Mouse (Mus musculus): ENCODE data around the gene Uggt1.

Gene Uggt1

DNA sequence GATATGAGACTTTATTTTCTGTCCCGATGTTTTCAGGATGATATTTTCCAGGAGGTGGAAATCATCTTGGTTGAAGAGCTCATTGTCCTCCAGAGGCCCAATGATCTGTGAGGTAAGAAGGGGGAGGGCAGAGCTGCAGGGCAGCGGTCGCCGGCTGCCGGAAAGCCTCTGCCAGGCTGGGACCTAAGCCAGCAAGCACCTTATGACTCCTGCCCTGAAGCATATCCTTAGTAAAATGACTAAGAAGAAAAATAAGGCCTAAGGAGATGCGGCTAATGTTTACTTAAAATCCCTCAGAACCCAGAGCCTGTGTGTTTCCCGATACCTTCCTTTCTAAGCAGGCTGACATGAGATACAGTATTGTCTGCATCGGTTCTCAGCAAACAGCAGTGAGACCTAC is 71.1 kb downstream of the Uggt1 start:
- DNase-seq (ENCODE audit: low spot score) = no peak

- DNase-seq (ENCODE audit: low spot score) = no peak
These were observed 71.6 kb downstream of the Uggt1 start for GRCm38 (mm10) chr1:36172941-36173340.

- no peak for DNase-seq (ENCODE audit: low spot score)
These were observed 81.8 kb downstream of the Uggt1 start for GRCm38 (mm10) chr1:36162687-36163086.

GRCm38 (mm10) chr1:36161208-36161607 is 83.3 kb downstream of the Uggt1 start:
- DNase-seq (ENCODE audit: low spot score) = no peak

DNA sequence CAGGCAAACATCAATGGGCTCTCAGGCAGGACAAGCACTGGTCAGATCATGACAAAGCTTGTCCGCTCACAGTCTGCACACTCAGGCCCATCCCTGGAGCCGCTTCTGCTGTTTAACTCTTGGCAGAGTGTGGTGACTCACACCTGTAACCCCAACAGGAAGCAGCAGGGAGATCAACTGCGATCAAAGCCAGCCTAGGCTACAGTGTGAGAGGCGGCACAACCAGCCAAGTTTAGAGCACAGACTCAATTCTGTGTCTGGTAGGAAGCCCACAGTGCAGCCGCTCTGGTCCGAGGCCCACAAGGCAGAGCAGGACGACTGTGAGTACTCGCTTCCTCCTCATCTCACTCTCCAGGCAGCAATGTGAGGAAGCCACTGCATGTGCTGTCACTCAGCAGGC is 84.3 kb downstream of the Uggt1 start:
- DNase-seq (ENCODE audit: low spot score) = no peak

- no peak for DNase-seq (ENCODE audit: low spot score)
These were observed 95.1 kb downstream of the Uggt1 start for GRCm38 (mm10) chr1:36149411-36149810.

GRCm38 (mm10) chr1:36148809-36149208 is 95.7 kb downstream of the Uggt1 start:
- no peak for DNase-seq (ENCODE audit: low spot score)

DNA sequence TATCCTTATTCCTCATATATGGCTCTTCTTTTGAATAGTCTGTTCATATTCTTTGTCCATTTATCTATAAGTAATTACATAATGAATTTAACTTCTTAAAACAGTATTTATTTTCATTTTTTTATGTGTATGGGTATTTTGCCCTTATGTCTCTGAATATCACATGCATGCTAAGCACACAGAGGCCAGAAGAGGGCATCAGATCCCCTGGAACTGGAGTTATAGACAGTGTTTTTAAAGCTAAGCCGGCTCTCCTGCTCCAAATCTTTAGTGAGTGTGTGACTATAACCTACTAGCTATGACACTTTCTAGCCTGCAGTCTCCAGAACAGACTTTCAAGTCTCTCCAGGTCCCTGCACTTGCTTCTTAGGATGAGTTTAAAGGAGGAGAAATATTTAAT is 99.5 kb downstream of the Uggt1 start:
- DNase-seq (ENCODE audit: low spot score) = peak; percentile 35

DNA sequence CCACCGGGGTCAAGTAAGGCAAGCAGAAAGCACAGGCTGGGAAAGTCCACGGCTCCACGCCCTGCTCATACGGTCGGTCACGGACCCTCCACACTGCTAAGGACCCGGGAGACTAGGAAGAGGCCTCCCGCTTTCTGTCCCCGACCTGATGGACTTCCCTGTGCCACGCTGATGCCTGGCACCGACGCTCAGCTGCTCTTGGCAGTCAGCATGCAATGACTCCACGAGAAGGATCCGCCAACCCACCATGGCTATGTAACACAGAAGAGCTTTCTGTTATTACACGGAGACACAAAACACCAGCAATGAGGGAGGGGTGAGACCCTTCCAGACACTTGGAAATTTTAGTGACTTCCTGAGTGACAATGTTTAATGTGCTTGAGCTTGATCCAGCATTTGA is 104.2 kb downstream of the Uggt1 start:
- no peak for DNase-seq (ENCODE audit: low spot score)

DNA sequence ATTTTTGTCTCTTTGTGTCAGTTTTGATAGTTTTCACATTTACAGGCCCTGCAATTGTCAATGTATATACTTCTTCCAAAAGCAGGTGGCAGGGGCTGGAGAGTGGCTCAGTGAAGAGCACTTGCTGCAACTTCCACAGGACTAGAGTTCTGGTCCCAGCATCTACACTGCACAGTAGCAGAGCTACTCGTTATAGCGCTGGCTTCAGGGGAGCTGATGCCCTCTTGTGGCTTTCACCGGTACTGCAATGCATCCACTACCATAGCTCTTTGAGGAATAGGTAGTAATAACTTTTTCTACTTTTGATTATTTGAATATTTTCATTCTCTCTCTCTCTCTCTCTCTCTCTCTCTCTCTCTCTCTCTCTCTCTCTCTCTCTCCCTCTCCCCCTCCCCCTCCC is 109.9 kb downstream of the Uggt1 start:
- peak; percentile 73 for DNase-seq (ENCODE audit: low spot score)

DNA sequence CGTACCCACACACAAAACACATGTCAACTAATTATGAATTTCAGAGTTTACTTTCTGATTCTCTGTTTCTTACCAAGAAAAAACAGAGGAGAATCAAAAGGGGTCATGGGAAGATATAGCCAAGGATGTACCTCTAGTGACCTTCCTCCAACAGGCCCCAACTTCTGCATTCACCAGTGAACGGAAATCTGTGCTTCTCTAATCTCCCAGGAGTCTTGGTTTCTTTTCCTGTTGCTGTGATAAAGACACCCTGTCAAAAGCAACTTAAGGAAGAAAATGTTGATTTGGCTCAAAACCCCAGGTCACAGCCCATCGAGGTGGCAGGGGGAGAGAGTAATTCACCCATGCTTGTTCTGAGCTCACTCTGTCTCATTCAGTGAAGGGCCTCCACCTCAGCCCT is 110.9 kb downstream of the Uggt1 start:
- no peak for DNase-seq (ENCODE audit: low spot score)

DNA sequence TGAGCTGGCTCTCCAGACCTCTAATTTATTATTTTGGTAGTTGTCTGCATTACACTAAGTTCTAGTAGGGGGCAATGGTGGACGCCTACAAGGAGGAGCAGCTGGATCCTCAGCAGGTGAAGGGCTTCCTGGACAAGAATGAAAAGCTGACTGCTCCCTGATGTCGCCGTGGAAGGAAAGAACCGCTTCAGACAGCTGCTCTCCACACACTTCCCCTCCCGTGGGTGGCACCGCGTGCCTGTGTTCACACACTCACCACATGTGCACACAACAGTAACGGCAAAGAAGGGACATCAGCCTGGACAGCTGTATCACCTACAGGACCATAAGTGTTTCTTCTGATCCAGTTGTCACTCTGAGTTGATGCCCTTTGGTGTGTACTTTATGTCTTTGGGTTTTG is 111.5 kb downstream of the Uggt1 start:
- DNase-seq (ENCODE audit: low spot score) = no peak

DNA sequence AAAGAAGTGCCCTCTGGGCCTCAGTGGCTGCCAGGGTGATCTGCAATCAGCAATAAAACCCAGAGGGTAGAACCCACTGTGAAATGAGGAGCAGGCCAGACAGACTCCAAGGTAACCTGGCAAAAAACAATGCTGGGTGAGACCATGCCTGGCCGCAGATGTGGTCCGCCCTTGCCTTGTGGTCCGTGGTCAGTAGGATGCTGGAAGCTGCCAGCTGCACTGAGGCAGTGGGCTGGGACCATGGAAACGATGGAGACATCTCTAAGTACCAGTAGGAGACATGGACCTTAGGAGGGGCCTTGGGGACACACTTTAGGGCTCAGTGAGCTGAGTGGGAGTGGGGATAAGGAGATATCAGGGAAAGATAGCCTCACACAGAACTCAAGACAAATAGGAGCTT is 112.3 kb downstream of the Uggt1 start:
- no peak for DNase-seq (ENCODE audit: low spot score)

GRCm38 (mm10) chr1:36131766-36132165 is 112.8 kb downstream of the Uggt1 start:
- DNase-seq (ENCODE audit: low spot score) = no peak

DNA sequence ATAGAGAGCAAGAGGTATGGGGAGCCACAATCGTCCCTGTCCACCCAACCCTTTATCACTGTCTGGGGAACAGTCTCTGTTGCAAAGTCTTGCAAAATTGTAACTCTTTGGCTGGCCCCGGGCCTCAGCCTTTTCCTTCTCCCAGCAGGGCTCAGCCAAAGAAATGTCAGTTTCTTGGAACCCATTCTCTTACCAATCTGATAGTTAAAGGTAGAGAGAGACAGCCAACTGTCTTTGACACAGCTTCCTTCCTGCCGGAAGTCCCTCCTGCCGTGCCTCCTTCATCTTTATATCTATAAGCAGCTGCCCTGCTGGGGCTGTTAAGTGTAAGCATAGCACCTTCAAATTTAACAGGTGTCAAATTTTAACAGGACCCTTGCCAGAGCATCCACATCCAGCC is 113.4 kb downstream of the Uggt1 start:
- DNase-seq (ENCODE audit: low spot score) = no peak

GRCm38 (mm10) chr1:36130307-36131035 is 114.0 kb downstream of the Uggt1 start:
- DNase-seq (ENCODE audit: low spot score) = peak; percentile 24

- no peak for DNase-seq (ENCODE audit: low spot score)
These were observed 114.6 kb downstream of the Uggt1 start for GRCm38 (mm10) chr1:36129881-36130280.

DNA sequence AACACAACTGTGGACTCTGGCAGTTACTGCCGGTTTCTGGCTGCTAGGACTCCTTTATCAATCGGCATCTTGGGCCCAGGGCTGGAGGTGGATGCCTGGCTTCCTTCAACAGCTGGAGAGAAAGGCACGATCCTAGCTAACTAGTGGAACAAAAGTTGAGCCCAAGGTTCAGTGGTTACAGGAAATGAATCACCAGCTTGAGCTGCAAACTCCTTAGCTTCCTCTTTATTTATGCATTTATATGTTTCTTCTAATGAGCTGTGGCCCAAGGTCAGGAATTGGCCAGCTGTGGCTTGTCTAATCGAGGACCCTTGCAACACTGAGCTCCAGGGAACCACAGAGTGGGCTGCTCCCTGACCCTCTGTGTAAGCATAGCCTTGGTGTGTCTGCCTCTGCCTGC is 115.4 kb downstream of the Uggt1 start:
- no peak for DNase-seq (ENCODE audit: low spot score)

DNA sequence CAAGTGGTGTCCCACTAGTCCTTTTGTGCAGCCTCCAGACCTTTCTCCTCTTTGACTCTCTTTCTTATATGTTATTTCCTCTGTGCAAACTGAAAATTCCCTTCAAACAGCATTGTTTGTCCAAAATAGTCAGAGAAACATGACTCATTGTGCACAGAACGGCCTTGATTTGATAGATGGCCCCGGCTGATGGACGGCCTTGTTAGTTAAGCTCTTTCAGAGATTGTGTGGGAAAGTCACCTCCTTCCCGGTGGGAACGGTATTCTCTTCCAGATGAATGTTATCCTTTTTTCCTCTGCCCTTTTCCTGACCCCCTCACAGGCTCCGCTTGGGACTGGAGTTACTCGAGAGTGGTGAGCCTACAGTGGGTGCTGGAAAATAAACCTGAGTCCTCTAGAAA is 119.4 kb downstream of the Uggt1 start:
- DNase-seq (ENCODE audit: low spot score) = no peak

DNA sequence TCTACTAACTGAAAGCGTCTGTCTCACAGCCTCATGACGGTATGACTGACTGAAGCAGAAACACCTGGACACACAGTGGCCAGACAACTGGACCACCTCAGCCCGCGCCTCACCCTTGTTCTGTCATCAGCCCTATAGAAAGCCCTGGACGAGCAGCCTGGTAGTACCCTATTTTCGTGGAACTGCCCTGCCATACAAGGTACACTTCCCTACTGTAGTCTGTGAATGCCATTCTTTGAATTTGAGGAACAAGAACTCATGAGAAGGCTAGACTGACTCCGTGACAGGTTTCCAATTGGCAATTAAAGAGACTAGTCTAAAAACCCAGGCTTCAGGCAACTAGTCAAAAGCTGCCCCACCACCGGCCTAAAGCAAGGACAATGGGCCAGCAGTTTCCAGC is 123.3 kb downstream of the Uggt1 start:
- DNase-seq (ENCODE audit: low spot score) = no peak

DNA sequence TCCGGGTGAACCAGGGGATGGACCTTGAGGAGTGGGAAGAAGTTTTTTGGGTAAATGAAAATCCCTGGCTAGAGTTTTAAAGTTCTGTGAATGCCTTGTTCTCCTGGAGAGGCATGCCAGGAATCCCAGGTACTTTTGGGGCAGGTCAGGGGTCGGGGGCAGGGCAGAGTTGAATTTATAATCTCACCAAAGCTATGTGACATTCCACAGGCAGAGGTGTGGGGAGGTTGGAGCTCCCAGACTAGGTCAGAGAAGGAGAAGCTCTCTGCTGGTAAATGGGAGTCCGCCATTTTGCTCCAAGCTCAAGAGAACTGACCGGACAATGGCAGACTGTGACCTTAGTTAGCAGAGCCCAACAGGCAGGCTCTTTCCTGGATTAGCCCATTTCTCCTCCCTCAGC is 125.1 kb downstream of the Uggt1 start:
- no peak for DNase-seq (ENCODE audit: low spot score)

GRCm38 (mm10) chr1:36118958-36119357 is 125.6 kb downstream of the Uggt1 start:
- DNase-seq (ENCODE audit: low spot score) = no peak

- no peak for DNase-seq (ENCODE audit: low spot score)
These were observed 126.3 kb downstream of the Uggt1 start for GRCm38 (mm10) chr1:36118061-36118685.

DNA sequence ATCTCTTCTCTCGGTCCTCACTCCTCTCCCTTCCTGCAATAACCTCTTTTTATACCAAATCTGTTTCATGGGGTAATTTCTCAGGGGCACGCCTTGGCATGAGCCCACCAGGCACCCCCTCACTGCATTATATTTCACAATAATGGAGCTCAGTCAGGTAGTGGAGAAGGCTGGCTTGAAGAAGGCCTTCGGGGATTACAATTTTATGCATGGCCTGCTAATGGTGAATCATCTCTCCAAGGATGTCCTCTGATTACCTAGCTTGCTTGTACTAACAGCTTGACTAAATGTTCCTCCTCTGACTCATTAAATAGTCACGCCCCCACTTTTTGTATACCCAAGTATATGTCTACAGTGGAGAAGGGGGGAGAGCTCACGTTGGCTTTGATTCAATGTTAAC is 128.0 kb downstream of the Uggt1 start:
- no peak for DNase-seq (ENCODE audit: low spot score)
